Mouse (Mus musculus): Measurements from ENCODE around the gene Rgcc.

Gene Rgcc

DNA sequence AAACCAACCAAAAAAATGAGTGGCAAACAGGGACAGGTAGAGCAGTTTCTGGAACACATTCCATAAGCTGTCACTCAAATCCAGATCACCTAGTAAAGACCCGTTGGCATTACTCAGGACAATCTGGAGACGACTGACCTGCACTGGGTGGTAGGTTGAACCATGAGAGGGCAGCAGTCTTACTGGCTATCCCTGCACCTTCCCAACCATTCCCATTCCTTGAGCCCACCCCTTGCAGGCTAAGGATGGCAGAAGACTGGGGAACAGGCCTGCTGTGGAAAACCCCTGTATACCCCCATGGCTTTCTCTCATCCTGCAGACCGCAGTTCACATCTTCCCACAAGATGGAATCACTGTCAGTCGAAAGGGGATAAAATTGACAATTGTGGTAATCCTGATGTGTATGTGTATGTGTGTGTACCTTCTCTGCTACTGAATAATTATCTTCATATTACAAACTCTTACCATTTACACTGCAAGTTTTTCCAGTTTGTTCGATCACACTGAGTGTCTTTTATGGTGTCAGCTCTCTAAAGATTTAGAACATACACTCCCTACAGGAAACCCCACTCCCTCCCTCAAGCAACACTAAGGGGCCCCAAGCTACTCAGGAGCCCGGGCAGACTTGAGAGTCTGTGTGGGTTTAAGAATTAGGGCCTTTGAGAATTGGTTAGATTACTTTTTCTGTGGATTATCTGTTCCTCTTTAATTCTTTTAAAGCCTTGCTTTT, 59.6 kb downstream of the Rgcc start:
- no peak for DNase-seq (ENCODE audit: low spot score)

DNA sequence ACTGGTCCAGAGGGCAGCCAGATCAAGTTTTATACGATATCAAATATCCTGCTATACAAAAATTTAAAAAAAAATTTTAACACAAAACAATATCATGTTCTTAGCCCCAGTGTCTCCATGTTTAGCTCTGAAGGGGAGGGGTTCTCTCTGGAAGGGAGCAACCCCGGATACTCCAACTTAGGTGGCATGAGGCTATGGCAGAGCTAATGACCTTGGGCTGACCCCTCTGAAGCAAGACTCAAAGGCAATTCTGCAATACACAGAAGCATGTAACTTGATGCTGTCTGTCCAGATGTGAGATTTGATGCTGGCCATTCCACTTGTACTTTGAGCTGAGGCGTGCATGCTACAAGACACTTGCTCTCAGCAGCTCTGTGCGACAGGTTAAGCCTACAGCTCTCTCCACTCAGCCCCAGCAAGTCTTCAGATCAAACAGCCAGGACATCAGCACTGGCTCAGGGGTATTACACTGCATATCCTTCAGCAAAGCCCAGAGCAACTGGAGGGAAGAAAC, 60.3 kb downstream of the Rgcc start:
- no peak for DNase-seq (ENCODE audit: low spot score)

DNA sequence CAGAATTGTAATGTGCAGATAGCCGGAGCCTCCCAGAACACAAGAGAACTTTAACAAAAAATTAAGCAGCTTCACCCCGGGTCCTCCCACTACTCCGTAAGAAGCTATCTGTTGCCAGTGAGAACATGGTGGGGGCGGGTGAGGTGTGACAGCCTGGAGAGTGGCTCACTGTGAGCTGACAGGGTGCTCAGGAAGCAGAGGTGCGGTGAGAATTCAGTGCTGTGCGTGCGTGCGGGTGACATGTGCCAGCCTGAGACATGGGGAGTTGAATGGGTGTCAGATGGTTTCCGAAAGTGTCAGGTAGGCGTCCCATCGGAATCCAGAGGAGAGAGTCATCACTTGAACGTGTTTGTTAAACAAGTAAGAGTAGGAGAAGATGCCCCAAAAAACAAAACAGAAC, 62.0 kb downstream of the Rgcc start:
- DNase-seq (ENCODE audit: low spot score) = no peak
